Mouse (Mus musculus) CH12.LX (cell line): ENCODE results near the gene St6galnac4. TPM values are rescaled to one million over a fixed set of nuclear protein-coding genes. Genes with fewer than 3 reads are reported as not detected.

Experiments
- DNase-seq: peaks from one replicate; pipeline ENCODE4 v3.0.0-alpha.2; 2013; ENCODE audit errors: extremely low read depth
- H3K27ac ChIP-seq: 2 replicates; pipeline ENCODE4 v1.5.1; 2012; ENCODE audit warnings: low read depth, mild to moderate bottlenecking, control low read depth, moderate library complexity; ENCODE audit not compliant: insufficient read depth
- H3K27me3 ChIP-seq: replicated peaks from 2 replicates; pipeline ENCODE3; 2012; ENCODE audit warnings: inconsistent platforms
- H3K36me3 ChIP-seq, 2 experiments: replicated peaks in 1 of 2; 2 replicates each; pipeline versions ENCODE3 to v1.6.1; 2012; ENCODE audit warnings: inconsistent platforms in 1 of 2, low read length in 1 of 2, mild to moderate bottlenecking in 1 of 2, mixed read lengths in 1 of 2, moderate library complexity in 1 of 2; ENCODE audit not compliant: control insufficient read depth in 1 of 2, insufficient read depth in 1 of 2
- H3K4me1 ChIP-seq, 2 experiments: 2 replicates each; pipeline ENCODE4 v1.6.1; 2012; ENCODE audit warnings: inconsistent platforms in 1 of 2, moderate library complexity in 1 of 2; ENCODE audit not compliant: insufficient read depth in 2 of 2, control insufficient read depth in 1 of 2
- H3K4me2 ChIP-seq: 2 replicates; pipeline ENCODE4 v1.6.1; 2012; ENCODE audit warnings: low read depth, mild to moderate bottlenecking, control low read depth; ENCODE audit not compliant: poor library complexity, insufficient read depth, severe bottlenecking
- H3K4me3 ChIP-seq, 3 experiments: fragments of 150-350 bp in 1 of 3; sonication (generic) in 1 of 3; replicated peaks in 1 of 3; 2 replicates each; pipeline versions ENCODE3 to v1.5.1; 2011 to 2012; ENCODE audit warnings: low read depth in 2 of 3, low read length in 2 of 3, mild to moderate bottlenecking in 2 of 3, moderate library complexity in 2 of 3, control low read depth in 1 of 3, improper control_type of control experiment in 1 of 3, inconsistent platforms in 1 of 3, mixed read lengths in 1 of 3; ENCODE audit not compliant: poor library complexity in 1 of 3
- H3K79me2 ChIP-seq: replicated peaks from 2 replicates; pipeline ENCODE4 v1.6.1; 2012; ENCODE audit warnings: mild to moderate bottlenecking, moderate library complexity; ENCODE audit not compliant: control insufficient read depth, poor library complexity, insufficient read depth, severe bottlenecking; ENCODE audit errors: extremely low read depth
- H3K9ac ChIP-seq: 2 replicates; pipeline ENCODE4 v1.6.1; 2012; ENCODE audit warnings: low read depth, mild to moderate bottlenecking, control low read depth, moderate library complexity; ENCODE audit not compliant: insufficient read depth
- H3K9me3 ChIP-seq: replicated peaks from 2 replicates; pipeline ENCODE3; 2012; ENCODE audit warnings: low read length, inconsistent platforms, mixed read lengths
- CHD1 ChIP-seq: IDR thresholded peaks from 2 replicates; pipeline ENCODE4 v1.6.1; 2012; ENCODE audit warnings: low read depth, low read length, improper control_type of control experiment, inconsistent platforms
- CHD2 ChIP-seq: IDR thresholded peaks from 2 replicates; pipeline ENCODE4 v1.6.1; 2011; ENCODE audit warnings: low read length, improper control_type of control experiment
- CTCF ChIP-seq, 2 experiments: IDR thresholded peaks in 1 of 2; conservative IDR thresholded peaks in 1 of 2; 2 replicates each; pipeline ENCODE4 v1.5.1; 2011 to 2012; ENCODE audit warnings: low read depth in 2 of 2, low read length in 2 of 2, improper control_type of control experiment in 1 of 2, inconsistent platforms in 1 of 2, mild to moderate bottlenecking in 1 of 2, moderate library complexity in 1 of 2
- E2F4 ChIP-seq: IDR thresholded peaks from 2 replicates; pipeline ENCODE4 v1.6.1; 2011; ENCODE audit warnings: low read depth, low read length, improper control_type of control experiment; ENCODE audit not compliant: insufficient replicate concordance
- GABPA ChIP-seq: IDR thresholded peaks from 2 replicates; pipeline ENCODE4 v1.6.1; 2012; ENCODE audit warnings: low read depth, low read length, improper control_type of control experiment, inconsistent platforms; ENCODE audit not compliant: insufficient replicate concordance
- JUN ChIP-seq: IDR thresholded peaks from 2 replicates; pipeline ENCODE4 v1.6.1; 2011; ENCODE audit warnings: low read depth, mild to moderate bottlenecking, low read length, improper control_type of control experiment, moderate library complexity; ENCODE audit not compliant: insufficient read depth
- MAX ChIP-seq: IDR thresholded peaks from 2 replicates; pipeline ENCODE4 v1.6.1; 2011; ENCODE audit warnings: low read length, improper control_type of control experiment
- MAZ ChIP-seq: IDR thresholded peaks from 2 replicates; pipeline ENCODE4 v1.6.1; 2012; ENCODE audit warnings: low read depth, mild to moderate bottlenecking, inconsistent platforms, low read length, improper control_type of control experiment, moderate library complexity
- MXI1 ChIP-seq: IDR thresholded peaks from 2 replicates; pipeline ENCODE4 v1.6.1; 2011; ENCODE audit warnings: mild to moderate bottlenecking, low read depth, low read length, improper control_type of control experiment
- MYC ChIP-seq: IDR thresholded peaks from 2 replicates; pipeline ENCODE4 v1.6.1; 2011; ENCODE audit warnings: low read depth, mild to moderate bottlenecking, improper control_type of control experiment, low read length
- NRF1 ChIP-seq: IDR thresholded peaks from 2 replicates; pipeline ENCODE4 v1.6.1; 2014; ENCODE audit warnings: low read depth, mild to moderate bottlenecking, inconsistent platforms, low read length, improper control_type of control experiment, moderate library complexity
- PAX5 ChIP-seq: IDR thresholded peaks from 2 replicates; pipeline ENCODE4 v1.6.1; 2012; ENCODE audit warnings: low read length, inconsistent platforms, mixed read lengths
- POLR2A ChIP-seq: IDR thresholded peaks from 2 replicates; pipeline ENCODE4 v1.6.1; 2011; ENCODE audit warnings: low read depth, mild to moderate bottlenecking, improper control_type of control experiment, low read length
- RAD21 ChIP-seq: IDR thresholded peaks from 2 replicates; pipeline ENCODE4 v1.6.1; 2011; ENCODE audit warnings: low read depth, mild to moderate bottlenecking, low read length, improper control_type of control experiment, moderate library complexity
- RCOR1 ChIP-seq: conservative IDR thresholded peaks from 2 replicates; pipeline ENCODE4 v1.6.1; 2012; ENCODE audit warnings: low read depth, mild to moderate bottlenecking, inconsistent platforms, low read length, improper control_type of control experiment
- SMC3 ChIP-seq: IDR thresholded peaks from 2 replicates; pipeline ENCODE4 v1.6.1; 2011; ENCODE audit warnings: low read depth, low read length, improper control_type of control experiment
- TCF12 ChIP-seq: IDR thresholded peaks from 2 replicates; pipeline ENCODE4 v1.6.1; 2014; ENCODE audit warnings: low read depth, mild to moderate bottlenecking, inconsistent platforms, low read length, improper control_type of control experiment
- UBTF ChIP-seq: IDR thresholded peaks from 2 replicates; pipeline ENCODE4 v1.6.1; 2012; ENCODE audit warnings: low read depth, mild to moderate bottlenecking, inconsistent platforms, low read length, improper control_type of control experiment, moderate library complexity
- USF1 ChIP-seq: IDR thresholded peaks from 2 replicates; pipeline ENCODE4 v1.6.1; 2014; ENCODE audit warnings: low read depth, mild to moderate bottlenecking, inconsistent platforms, low read length, improper control_type of control experiment
- ZC3H11A ChIP-seq: IDR thresholded peaks from 2 replicates; pipeline ENCODE4 v1.6.1; 2012; ENCODE audit warnings: low read depth, mild to moderate bottlenecking, inconsistent platforms, low read length, improper control_type of control experiment
- dilution Hi-C: fragments of 300-500 bp; cut with MboI; formaldehyde crosslinking; loops from 2 replicates; pipeline ENCODE4 v1.14.3; 2020; ENCODE audit warnings: low sequenced_read_pairs; ENCODE audit not compliant: extremely low pct_unique_long_range_greater_than_20kb, extremely low pct_ligation_motif_present
- in situ Hi-C: fragments of 300-500 bp; cut with MboI; formaldehyde crosslinking; loops from 3 replicates; pipeline ENCODE4 v1.14.3; 2019; ENCODE audit warnings: low sequenced_read_pairs, low pct_ligation_motif_present, low pct_unique_long_range_greater_than_20kb, mixed read lengths
- polyA plus RNA-seq: library from polyadenylated mRNA; unstranded; fragments of >175 nt; gene quantifications from 2 replicates; pipeline ENCODE4 v1.2.1, GENCODE M21; 2012; ENCODE audit warnings: low read depth; ENCODE audit not compliant: insufficient read length
- total RNA-seq, 2 experiments: library from RNA; depleted of rRNA; stranded (reverse); fragments of 300-350 nt in 1 of 2; fragments of >200 nt in 1 of 2; gene quantifications; 2 replicates each; pipeline ENCODE4 v1.2.3; 2012 to 2014

The St6galnac4 gene
- total and polyA plus RNA-seq, 3 experiments, result 51.9 to 81.7 (median 58.3) TPM

GRCm38 (mm10) chr2:32624111-32624748, 37.3 kb downstream of the St6galnac4 start:
- TF ChIP-seq RCOR1, result no peak
- TF ChIP-seq UBTF, result no peak
- no peak for TF ChIP-seq PAX5
- no peak for TF ChIP-seq MAZ
- no peak for TF ChIP-seq NRF1
- no peak for TF ChIP-seq RAD21
- in situ Hi-C loops (no loop called here), dilution Hi-C loops (no loop called here)
- peaks cover 9 to 27% of the 10 kb centered on the region in 2 experiments for H3K4me1 ChIP-seq
- no peaks in the 10 kb centered on the region for H3K79me2 ChIP-seq
- DNase-seq, result no peak
- no peak overlapping the region for H3K27ac ChIP-seq
- H3K27me3 ChIP-seq, result no peaks in the 10 kb centered on the region
- H3K9me3 ChIP-seq, result no peaks in the 10 kb centered on the region
- H3K9ac ChIP-seq, result no peak overlapping the region
- H3K4me2 ChIP-seq, result no peak overlapping the region
- H3K4me3 ChIP-seq, result no peak overlapping the region
- peaks cover 2 to 32% of the 10 kb centered on the region in 2 experiments for H3K36me3 ChIP-seq

GRCm38 (mm10) chr2:32625212-32625872, 38.4 kb downstream of the St6galnac4 start:
- H3K4me1 ChIP-seq, result peaks cover 14 to 33% of the 10 kb centered on the region in 2 experiments
- DNase-seq, result no peak
- TF ChIP-seq TCF12 (no peak), JUN (no peak), USF1 (no peak), CHD1 (no peak), UBTF (no peak), ZC3H11A (no peak), SMC3 (no peak), PAX5 (no peak), POLR2A (no peak), RCOR1 (no peak), E2F4 (no peak), MYC (no peak), CTCF (conservative IDR thresholded peaks at IDR 0.05 in 1 of 2, IDR thresholded peaks at IDR 0.05 in 1 of 2; ENCODE audit: low read depth in 2 of 2, low read length in 2 of 2) (no peak), NRF1 (no peak), MXI1 (no peak), CHD2 (no peak), GABPA (no peak), MAX (no peak), RAD21 (no peak)
- TF ChIP-seq, all 38 proteins: peak for 0
- dilution Hi-C loops, result no loop called here
- H3K4me3 ChIP-seq, result no peak overlapping the region
- peaks cover 0 to 21% of the 10 kb centered on the region in 2 experiments for H3K36me3 ChIP-seq
- no peak overlapping the region for H3K4me2 ChIP-seq
- H3K79me2 ChIP-seq, result no peaks in the 10 kb centered on the region
- in situ Hi-C loops, result no loop called here
- no peaks in the 10 kb centered on the region for H3K27me3 ChIP-seq
- H3K27ac ChIP-seq, result no peak overlapping the region
- H3K9ac ChIP-seq, result no peak overlapping the region
- H3K9me3 ChIP-seq, result no peaks in the 10 kb centered on the region
